Mouse (Mus musculus): ENCODE measurements at regions not wholly inside any gene's neighbourhood (a gene's known extent, or its start where the extent isn't known, plus 50 kb on each side); places are given as distances from the start of the nearest gene placed in this dataset.
A peak's percentile ranks its signal among the peaks of the same experiment; 100 is the strongest.

DNA sequence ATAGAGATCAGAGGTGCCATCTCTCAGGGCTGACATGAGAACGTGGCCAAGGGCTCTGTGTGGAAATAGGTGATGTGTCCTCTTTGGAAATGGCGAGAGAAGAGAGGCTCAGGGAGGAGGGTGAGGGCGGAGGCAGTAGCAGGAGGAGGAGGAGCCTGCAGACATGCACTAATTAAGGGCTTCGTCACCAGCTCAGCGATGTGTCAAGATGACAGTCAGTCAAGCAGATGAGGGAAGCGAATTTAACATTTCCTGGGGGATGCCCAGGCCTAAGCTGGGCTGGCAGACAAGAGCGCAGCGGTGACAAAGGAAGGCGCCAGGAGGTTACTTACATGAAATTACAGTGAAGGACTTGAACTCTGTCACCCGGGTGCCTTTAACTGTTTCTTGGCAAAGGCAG lies 455.1 kb upstream of the Tbx3 start:
- Histone ChIP-seq H3K4me2 (replicated peaks) (no peak overlapping the region), H3K9me3 (replicated peaks) (0 out of 2 replicates have a peak, but pooled peaks cover 3% of the 10 kb centered on the region), H3K36me3 (no peaks in the 10 kb centered on the region), H3K4me1 (peaks cover 8% of the 10 kb centered on the region), H3K4me3 (no peak overlapping the region), H3K27me3 (0 out of 2 replicates have a peak, but pooled peaks cover 4% of the 10 kb centered on the region), H3K27ac (no peak overlapping the region), H3K9ac (no peak overlapping the region)
- ATAC-seq (ENCODE audit: low FRiP score) = peak; percentile 29; the same call in 1 of the 2 replicates
- WGBS = 70% methylated on average over 10 of the region's 10 CpGs

- H3K9ac ChIP-seq = no peak overlapping the region
- 89% methylated on average over 3 of the region's 3 CpGs for WGBS
- H3K4me3 ChIP-seq = no peak overlapping the region
- no peak overlapping the region for H3K27ac ChIP-seq
- H3K27me3 ChIP-seq = 0 out of 2 replicates have a peak, but pooled peaks cover 4% of the 10 kb centered on the region
- no peak overlapping the region for H3K4me2 ChIP-seq (replicated peaks)
- no peaks in the 10 kb centered on the region for H3K36me3 ChIP-seq
- no peak for ATAC-seq (ENCODE audit: low FRiP score)
- H3K4me1 ChIP-seq = peaks cover 8% of the 10 kb centered on the region
- 0 out of 2 replicates have a peak, but pooled peaks cover 3% of the 10 kb centered on the region for H3K9me3 ChIP-seq (replicated peaks)
These were observed 454.3 kb upstream of the Tbx3 start for GRCm38 (mm10) chr5:119216146-119216545.

DNA sequence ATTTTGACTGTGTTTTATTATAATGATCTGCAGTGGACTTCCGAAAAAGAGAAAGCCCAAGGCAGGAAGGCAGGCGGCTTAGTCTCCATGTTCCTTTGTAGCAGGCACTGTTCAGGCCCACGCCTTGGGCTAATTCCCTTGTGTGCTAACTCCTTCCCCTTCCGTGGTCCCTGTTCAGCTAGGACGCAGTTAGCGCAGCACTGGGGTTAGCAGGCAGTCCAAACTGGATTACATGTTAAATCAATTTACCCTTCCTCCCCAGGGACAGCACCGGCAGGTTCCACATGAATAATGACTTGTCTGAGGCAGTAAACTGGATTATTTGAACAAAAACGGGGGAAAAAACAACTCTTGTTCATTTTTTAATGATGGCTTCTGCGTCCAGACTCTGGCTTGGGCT lies 453.4 kb upstream of the Tbx3 start:
- 0 out of 2 replicates have a peak, but pooled peaks cover 4% of the 10 kb centered on the region for H3K27me3 ChIP-seq
- H3K4me3 ChIP-seq = no peak overlapping the region
- H3K36me3 ChIP-seq = no peaks in the 10 kb centered on the region
- 0 out of 2 replicates have a peak, but pooled peaks cover 3% of the 10 kb centered on the region for H3K9me3 ChIP-seq (replicated peaks)
- no peak for ATAC-seq (ENCODE audit: low FRiP score)
- WGBS = 60% methylated on average over 9 of the region's 9 CpGs
- no peak overlapping the region for H3K27ac ChIP-seq
- H3K9ac ChIP-seq = no peak overlapping the region
- no peak overlapping the region for H3K4me2 ChIP-seq (replicated peaks)
- peaks cover 10% of the 10 kb centered on the region for H3K4me1 ChIP-seq

DNA sequence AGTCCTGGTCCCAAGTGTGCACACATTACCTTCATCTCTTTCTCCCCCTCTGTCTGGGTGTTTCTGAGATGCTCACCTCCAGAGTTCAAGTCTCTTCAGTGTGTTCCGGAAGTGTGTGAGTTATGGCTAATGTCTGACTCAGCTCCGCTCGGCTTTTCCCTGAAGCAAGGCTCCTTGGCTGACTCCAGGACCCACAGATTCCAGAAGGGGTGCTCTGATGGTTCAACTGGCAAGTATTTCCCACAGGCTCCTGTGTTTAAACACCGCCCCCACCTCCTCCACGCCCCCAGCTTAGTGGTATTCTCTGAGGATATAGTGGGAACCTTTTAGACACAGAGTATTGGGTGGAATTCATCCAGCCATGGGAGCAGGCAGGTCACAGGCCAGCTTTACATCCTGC lies 441.8 kb upstream of the Tbx3 start:
- Histone ChIP-seq H3K9ac (no peak overlapping the region), H3K36me3 (no peaks in the 10 kb centered on the region), H3K4me1 (no peaks in the 10 kb centered on the region), H3K4me3 (no peak overlapping the region), H3K27me3 (no peaks in the 10 kb centered on the region), H3K27ac (no peak overlapping the region), H3K9me3 (replicated peaks) (no peaks in the 10 kb centered on the region), H3K4me2 (replicated peaks) (no peak overlapping the region)
- WGBS = 94% methylated on average over 5 of the region's 5 CpGs
- no peak for ATAC-seq (ENCODE audit: low FRiP score)

DNA sequence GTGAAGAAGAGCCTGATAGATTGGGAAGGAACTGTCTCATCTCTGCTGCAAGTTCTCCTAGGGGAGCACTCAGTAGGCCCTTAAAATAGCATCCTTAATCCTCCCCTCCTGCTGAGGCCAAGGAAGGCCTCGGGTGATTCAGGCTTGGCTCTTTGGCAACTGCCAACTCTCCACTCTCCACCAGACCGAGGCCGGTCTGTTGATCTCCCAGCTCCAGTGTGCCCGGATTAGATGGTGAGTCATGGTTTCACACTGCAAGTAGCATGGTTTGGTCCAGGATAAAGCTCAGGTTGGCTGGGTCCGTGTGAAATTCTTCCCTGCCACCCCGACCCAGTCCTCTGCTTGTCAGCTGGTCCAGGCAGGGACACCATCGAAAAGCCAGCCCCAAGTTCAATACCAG lies 437.5 kb upstream of the Tbx3 start:
- Histone ChIP-seq H3K4me3 (no peak overlapping the region), H3K36me3 (no peaks in the 10 kb centered on the region), H3K9me3 (replicated peaks) (no peaks in the 10 kb centered on the region), H3K27me3 (no peaks in the 10 kb centered on the region), H3K27ac (no peak overlapping the region), H3K9ac (no peak overlapping the region), H3K4me2 (replicated peaks) (no peak overlapping the region), H3K4me1 (no peaks in the 10 kb centered on the region)
- no peak for ATAC-seq (ENCODE audit: low FRiP score)
- WGBS = 77% methylated on average over 7 of the region's 7 CpGs

- Histone ChIP-seq H3K4me1 (no peaks in the 10 kb centered on the region), H3K4me3 (no peak overlapping the region), H3K9ac (no peak overlapping the region), H3K27me3 (no peaks in the 10 kb centered on the region), H3K4me2 (replicated peaks) (no peak overlapping the region), H3K9me3 (replicated peaks) (no peaks in the 10 kb centered on the region), H3K27ac (no peak overlapping the region), H3K36me3 (no peaks in the 10 kb centered on the region)
- ATAC-seq (ENCODE audit: low FRiP score) = no peak
- WGBS = 91% methylated on average over 10 of the region's 10 CpGs
These were observed 434.6 kb upstream of the Tbx3 start for GRCm38 (mm10) chr5:119235884-119236283.

GRCm38 (mm10) chr5:119246824-119247223 lies 423.6 kb upstream of the Tbx3 start:
- H3K36me3 ChIP-seq = no peaks in the 10 kb centered on the region
- no peaks in the 10 kb centered on the region for H3K27me3 ChIP-seq
- H3K9ac ChIP-seq = no peak overlapping the region
- H3K27ac ChIP-seq = no peak overlapping the region
- WGBS = 76% methylated on average over 10 of the region's 10 CpGs
- no peak for ATAC-seq (ENCODE audit: low FRiP score)
- no peak overlapping the region for H3K4me3 ChIP-seq
- H3K9me3 ChIP-seq (replicated peaks) = no peaks in the 10 kb centered on the region
- H3K4me2 ChIP-seq (replicated peaks) = no peak overlapping the region
- peaks cover 3% of the 10 kb centered on the region; the same call in 1 of the 2 replicates for H3K4me1 ChIP-seq

GRCm38 (mm10) chr5:119248626-119249025 lies 421.8 kb upstream of the Tbx3 start:
- Histone ChIP-seq H3K4me2 (replicated peaks) (no peak overlapping the region), H3K9ac (no peak overlapping the region), H3K4me3 (no peak overlapping the region), H3K9me3 (replicated peaks) (0 out of 2 replicates have a peak, but pooled peaks cover 3% of the 10 kb centered on the region), H3K36me3 (no peaks in the 10 kb centered on the region), H3K27ac (no peak overlapping the region), H3K27me3 (no peaks in the 10 kb centered on the region), H3K4me1 (peaks cover 3% of the 10 kb centered on the region; the same call in 1 of the 2 replicates)
- ATAC-seq (ENCODE audit: low FRiP score) = no peak
- 82% methylated on average over 6 of the region's 6 CpGs for WGBS

DNA sequence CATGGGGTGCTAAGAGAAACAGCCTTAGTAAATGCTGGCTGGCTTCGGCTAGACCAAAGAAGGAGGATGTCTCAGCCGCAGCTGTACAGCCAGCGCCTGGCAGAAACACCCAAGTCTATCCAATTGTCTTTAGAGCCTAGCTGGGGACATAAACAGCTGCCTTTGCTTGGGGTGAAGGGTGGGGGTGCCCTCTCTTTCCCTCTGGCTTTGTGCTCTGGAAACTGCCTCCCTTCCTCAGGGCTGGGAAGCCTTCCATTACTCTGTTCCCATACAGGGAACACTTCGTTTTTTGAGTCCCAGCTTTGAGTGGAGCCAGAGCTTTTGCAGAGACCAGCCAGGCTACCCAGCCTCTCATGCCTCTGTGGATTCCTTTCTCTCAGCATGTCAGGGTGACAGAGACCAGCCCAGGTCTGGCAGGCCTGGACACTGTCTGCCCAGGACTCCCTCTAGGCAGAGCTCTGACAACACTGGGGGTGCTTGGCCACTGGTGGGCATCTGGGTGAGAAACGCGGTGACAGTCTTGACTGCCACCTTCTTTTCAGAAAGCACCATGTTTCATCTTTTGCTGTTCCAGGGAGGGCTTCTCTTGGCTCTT lies 421.2 kb upstream of the Tbx3 start:
- H3K4me2 ChIP-seq (replicated peaks) = no peak overlapping the region

DNA sequence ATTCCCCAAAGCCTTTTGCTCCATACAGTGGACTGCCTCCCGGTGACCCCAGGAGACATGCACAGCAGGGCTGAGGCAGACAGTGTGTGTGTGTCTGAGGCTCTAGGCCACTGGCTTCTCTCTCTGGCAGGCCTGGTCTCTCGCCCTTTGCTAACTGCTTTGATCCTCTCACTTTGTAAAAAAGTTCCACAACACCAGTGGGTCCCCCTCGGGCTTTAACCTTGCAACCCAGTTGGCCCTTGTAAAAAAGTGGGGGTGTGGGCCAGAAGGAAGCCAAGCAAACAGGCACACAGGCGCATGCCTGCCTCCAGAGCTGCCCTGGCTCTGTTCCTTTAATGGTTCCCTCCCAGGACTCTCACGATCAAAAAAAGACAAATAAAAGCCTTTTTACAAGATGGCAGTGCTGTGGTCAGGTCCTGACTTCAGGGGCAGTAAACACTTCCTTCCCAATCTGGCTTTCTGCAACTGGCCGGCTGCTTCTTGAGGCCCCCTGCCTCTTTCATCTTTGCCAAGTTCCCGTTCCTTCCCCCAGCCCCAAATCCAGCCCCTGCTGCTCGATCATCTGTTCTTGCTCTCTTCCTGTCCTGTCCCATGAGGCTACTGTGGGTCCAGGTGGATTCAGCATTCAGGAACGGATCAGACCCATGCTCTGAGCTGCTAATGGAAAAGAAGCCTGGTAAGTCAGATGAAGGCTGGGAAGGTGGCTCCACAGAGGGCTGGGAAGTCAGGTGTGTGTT lies 419.0 kb upstream of the Tbx3 start:
- H3K4me2 ChIP-seq (replicated peaks) = no peak overlapping the region
- ATAC-seq (ENCODE audit: low FRiP score) = no peak
- no peak overlapping the region for H3K9ac ChIP-seq
- no peaks in the 10 kb centered on the region for H3K27me3 ChIP-seq
- H3K9me3 ChIP-seq (replicated peaks) = 0 out of 2 replicates have a peak, but pooled peaks cover 3% of the 10 kb centered on the region
- no peaks in the 10 kb centered on the region for H3K36me3 ChIP-seq
- H3K4me3 ChIP-seq = no peak overlapping the region
- H3K4me1 ChIP-seq = peaks cover 3% of the 10 kb centered on the region; the same call in 1 of the 2 replicates
- WGBS = 41% methylated on average over 9 of the region's 9 CpGs
- no peak overlapping the region for H3K27ac ChIP-seq

More for the DNA sequence above, 421.2 kb upstream of the Tbx3 start:
- Histone ChIP-seq H3K36me3 (no peaks in the 10 kb centered on the region), H3K9ac (no peak overlapping the region), H3K9me3 (replicated peaks) (0 out of 2 replicates have a peak, but pooled peaks cover 3% of the 10 kb centered on the region), H3K27me3 (no peaks in the 10 kb centered on the region), H3K4me1 (peaks cover 3% of the 10 kb centered on the region; the same call in 1 of the 2 replicates), H3K4me3 (no peak overlapping the region), H3K27ac (no peak overlapping the region)
- WGBS = 86% methylated on average over 6 of the region's 6 CpGs
- ATAC-seq (ENCODE audit: low FRiP score) = no peak

- no peak for ATAC-seq (ENCODE audit: low FRiP score)
- 0 out of 2 replicates have a peak, but pooled peaks cover 3% of the 10 kb centered on the region for H3K9me3 ChIP-seq (replicated peaks)
- no peak overlapping the region for H3K4me2 ChIP-seq (replicated peaks)
- no peaks in the 10 kb centered on the region for H3K36me3 ChIP-seq
- no peak overlapping the region for H3K27ac ChIP-seq
- WGBS = 52% methylated on average over 21 of the region's 21 CpGs
- H3K9ac ChIP-seq = no peak overlapping the region
- H3K4me1 ChIP-seq = peaks cover 3% of the 10 kb centered on the region; the same call in 1 of the 2 replicates
- H3K27me3 ChIP-seq = no peaks in the 10 kb centered on the region
- H3K4me3 ChIP-seq = no peak overlapping the region
These were observed 412.9 kb upstream of the Tbx3 start for GRCm38 (mm10) chr5:119257374-119258120.

- Histone ChIP-seq H3K9me3 (replicated peaks) (no peaks in the 10 kb centered on the region), H3K27ac (no peak overlapping the region), H3K4me2 (replicated peaks) (no peak overlapping the region), H3K27me3 (no peaks in the 10 kb centered on the region), H3K4me3 (no peak overlapping the region), H3K9ac (no peak overlapping the region), H3K36me3 (no peaks in the 10 kb centered on the region), H3K4me1 (peaks cover 3% of the 10 kb centered on the region; the same call in 1 of the 2 replicates)
- WGBS = 87% methylated on average over 5 of the region's 5 CpGs
- ATAC-seq (ENCODE audit: low FRiP score) = no peak
These were observed 411.6 kb upstream of the Tbx3 start for GRCm38 (mm10) chr5:119258831-119259230.
